Mouse (Mus musculus) 3134 (cell line): Measurements from ENCODE around the gene Fam122c.

ENCODE experiments used
- DNase-seq: peaks from one replicate; pipeline ENCODE4 v3.0.0-alpha.2; 2011; ENCODE audit warnings: low spot score; ENCODE audit not compliant: insufficient read length; ENCODE audit errors: extremely low read depth

The Fam122c gene

DNA sequence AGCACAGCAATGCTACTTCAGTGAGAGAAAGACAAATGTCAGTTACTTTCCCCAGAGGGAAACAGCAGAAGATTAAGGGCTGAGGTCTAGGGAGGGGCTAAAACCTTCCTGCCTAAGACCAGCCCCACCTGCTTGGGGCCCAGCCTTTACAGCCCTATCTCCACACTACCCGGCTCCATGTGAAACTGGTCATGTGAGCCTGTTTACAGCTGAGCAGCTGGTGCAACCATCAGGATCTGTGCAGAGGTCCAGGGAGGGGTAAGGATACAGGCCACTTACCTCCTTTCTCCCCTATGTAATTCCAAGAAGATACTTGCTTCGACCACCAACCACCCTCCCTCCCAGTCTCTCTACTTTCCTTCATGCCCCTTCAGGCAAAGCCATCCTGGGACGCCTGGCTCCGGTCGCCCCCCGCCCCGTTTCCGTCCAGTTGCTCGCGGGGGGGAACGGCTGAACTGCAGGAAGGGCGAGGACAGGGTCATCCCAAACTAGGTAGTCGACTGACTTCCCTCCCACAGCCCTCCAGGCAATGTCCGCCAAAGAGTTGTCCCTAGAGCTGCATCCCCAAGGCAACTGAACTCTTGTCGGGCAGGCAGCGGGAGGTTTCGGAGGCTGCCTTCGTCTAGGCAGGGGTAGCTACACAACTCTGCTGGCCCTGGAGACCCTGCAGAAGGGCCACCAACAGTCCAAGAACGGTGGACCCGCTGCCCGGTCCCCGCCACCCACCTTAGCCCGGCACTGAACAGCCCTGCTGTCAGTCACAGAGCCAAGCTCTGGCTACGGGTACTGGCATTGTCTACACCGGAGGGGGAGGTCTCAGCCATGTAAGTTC lies 96.5 kb downstream of the Fam122c start:
- peak; percentile 61 for DNase-seq

DNA sequence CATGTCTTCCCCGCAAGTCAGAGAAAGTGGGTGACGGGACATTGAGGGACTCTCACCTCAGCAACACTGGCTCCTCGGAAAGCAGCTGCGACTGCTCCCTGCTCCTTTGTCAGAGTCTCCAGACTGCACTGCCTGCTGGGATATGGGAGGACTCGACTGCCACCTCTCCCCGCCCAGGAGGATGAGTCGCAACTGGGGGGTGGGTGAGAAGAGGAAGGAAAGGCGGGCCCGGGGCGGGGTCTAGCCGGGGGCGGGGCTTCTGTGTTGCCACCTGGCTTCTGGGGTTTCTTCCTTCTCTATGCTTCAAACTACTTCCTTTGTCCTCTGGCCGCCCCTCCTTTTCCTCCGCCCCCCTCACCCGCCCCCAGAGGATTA lies 97.1 kb downstream of the Fam122c start, which contains the start of gene Mospd1:
TSS of gene Mospd1 (minus strand) at position 137 of the 375 bp plus-strand sequence.
- DNase-seq = peak; percentile 89
